Mouse (Mus musculus): ENCODE results near the gene Mrps11.
A peak's percentile ranks its signal among the peaks of the same experiment; 100 is the strongest.

The Mrps11 gene

DNA sequence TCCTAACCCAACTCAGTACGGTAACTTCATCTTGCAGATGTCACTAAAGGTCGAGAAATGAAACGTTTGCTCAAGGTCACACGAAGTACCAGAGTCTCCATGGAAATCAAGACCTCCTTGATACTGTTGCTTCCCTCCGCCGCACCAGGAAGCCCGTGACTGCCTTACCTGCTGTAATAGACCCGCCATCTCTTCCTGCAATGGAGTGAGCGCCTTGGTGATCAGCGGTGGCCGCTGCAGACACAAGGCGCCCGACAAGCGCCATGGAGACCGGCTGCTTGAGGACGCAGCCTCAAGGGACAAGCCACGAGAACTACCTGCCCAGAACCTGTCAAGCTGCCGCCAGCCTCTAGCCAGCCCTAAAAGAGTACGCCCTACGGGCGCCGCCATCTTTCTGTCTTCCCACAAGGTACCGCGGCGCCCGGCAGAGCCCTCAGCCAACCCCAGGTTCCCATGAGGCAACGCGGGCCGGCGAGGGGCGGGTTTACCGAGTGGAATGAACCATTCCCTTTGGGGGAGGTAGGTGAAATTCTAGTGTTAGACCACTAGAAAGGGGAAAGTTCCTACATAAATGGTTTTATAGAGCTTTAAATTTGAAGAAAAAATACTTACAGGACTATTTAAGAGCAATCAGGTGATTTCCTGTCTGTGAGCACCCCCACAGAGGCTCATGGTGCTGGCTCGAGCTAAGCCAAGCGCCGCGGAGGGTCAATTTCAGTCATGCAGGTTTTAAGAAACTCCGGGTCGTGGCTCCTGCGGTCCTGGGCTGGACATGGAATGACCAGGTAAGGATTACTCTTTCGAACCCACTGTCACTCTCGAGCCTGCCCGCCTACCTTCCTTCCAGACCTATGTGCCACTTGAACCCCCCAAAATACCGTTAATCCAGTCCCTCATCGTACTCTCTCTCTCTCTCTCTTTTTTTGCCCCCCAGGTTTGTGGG lies at the start of gene Mrps11, which contains the start of gene Mrpl46:
Gene Mrps11, plus strand, starts transcription at position 481 of the 943 bp plus-strand sequence.
Gene Mrpl46, minus strand, starts transcription at position 893 of the 943 bp plus-strand sequence.
- peak; percentile 89 for DNase-seq

DNA sequence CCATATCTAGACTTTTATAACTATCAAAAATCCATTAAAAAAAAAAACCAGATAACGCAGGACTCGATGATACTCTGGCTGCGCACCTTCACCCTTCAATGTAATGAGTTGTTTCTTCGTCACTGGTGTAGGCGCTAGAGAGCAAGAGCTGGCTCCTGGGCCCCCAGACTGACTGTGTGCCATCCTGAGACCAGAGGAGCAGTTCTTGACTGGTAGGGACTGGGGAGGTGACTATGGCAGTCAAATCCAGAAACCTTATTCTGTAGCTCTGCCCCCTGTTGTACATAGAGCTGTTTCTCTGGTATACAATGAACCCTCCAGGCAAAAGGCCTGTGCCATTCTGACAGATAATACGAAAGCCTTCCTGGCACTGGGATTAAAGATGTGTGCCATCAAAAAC lies 45.7 kb upstream of the Mrps11 start:
- DNase-seq = no peak

DNA sequence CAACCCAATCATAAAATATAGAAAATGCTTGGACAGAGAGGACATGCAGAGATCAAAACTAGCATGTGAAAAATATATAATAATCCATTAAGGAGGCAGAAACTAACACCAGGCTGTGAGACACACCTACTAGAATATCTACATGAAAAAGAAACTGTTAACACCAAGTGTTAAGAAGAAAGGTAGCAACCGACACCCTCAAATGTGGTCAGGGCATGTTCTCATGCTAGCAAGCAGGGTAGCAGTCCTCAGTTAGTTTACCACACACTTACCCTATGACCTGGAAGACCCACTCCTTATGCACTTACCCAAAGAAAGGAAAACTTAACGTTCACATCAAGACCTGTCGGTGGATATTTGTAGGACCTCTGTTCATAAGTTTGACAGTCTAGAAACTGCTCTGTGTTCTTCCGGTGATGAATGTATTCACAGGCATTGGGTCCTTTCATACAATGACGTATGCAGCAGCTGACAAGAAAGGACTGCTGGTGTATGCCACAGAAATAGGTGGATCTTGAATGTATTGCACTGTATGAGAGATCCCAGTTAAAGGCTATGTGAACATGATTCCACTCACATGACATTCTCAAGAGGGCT lies 45.2 kb upstream of the Mrps11 start, which contains the start of gene Ntrk3:
Gene Ntrk3, minus strand, starts transcription at position 399 of the 597 bp plus-strand sequence.
- no peak for DNase-seq

DNA sequence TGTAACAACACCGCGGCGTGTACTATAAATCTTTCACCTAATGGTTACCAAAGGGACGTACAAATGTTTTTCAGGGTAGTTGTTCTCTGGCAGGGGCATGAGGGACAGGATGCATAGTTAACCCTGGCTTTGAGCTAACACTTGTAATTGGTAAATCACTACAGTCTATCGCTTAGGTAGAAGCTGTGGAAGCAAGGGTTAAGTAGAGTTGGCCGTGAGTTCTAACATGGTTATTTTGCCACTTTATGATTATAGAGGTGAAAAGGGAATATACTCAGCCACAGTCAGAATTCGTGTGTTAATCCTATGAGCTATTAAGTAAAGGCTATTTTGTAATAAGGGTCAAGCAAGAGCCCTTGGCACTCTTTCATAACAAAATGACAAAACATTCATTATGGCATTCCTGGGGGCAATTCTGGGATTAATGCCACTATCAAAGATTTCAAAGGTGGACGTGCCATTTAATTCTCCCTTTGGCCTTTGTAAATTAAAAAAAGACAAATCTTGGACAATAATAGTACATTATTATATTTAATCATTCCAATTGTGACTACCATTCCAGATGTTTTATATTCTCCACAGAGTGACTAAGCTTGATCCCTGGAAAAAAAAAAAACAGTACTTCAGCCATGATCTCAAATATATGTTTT lies 43.4 kb upstream of the Mrps11 start:
- DNase-seq = no peak

DNA sequence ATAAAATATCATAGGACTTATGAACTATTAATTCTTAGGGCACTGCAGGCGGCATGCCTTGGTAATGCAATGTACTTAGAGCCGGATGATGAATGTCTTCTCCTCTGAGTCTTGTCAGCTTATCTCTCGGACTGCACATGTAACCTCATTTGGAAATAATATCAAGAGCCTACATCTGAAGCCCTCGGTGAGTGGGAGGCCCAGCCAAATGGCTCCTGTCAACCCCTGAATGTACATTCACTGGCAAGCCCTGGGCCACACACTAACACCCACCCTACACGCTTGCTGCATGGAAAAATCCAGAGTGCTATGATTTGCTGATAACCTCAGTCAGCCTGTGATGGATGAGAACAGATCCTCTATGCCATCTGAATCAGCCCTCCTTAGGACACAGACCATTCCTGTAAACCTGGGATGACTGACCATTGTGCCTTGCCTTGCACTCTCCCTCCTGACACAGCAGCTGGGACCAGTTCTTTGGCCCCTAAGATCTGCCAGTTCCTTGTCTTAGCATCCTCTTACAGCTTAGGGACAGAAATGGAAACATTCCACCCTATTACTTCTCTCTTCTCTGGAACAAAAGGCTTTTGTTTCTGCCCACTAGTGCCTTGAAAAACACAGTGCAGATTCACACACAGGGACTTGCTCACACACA lies 39.1 kb upstream of the Mrps11 start:
- no peak for DNase-seq

- DNase-seq = no peak
These were observed 30.0 kb upstream of the Mrps11 start for GRCm38 (mm10) chr7:78752961-78753360.

DNA sequence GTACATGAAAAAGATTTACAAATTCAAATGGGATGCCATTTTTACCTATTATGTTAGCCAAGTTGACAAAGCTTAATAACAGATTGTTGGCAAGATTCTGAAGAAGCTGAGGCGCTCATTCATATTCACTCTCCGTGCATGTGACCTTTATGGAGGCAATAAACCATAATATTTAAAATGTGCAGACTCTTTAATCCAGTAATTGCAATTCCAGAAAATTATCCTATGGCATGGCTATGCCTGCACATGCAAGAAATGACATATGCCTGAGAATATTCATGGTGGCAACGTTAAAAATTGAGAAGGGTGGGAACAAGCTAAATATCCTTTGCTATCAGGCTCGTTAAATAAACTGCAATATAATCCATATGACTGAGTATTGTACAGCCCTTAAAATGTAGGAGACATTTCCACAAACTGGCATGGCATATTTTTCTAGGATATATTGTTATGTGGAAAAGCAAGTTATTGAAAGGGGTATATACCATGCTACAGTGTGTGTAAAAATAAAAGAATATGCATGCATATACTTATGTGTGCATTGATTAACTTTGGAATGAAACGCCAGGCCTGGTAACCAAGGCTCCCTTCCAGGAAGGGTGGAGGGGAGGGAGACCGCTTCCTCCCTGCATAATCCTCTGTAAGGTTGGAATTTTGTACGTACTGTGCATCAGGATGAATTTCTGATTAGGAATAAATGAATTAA lies 29.0 kb upstream of the Mrps11 start:
- no peak for DNase-seq

DNA sequence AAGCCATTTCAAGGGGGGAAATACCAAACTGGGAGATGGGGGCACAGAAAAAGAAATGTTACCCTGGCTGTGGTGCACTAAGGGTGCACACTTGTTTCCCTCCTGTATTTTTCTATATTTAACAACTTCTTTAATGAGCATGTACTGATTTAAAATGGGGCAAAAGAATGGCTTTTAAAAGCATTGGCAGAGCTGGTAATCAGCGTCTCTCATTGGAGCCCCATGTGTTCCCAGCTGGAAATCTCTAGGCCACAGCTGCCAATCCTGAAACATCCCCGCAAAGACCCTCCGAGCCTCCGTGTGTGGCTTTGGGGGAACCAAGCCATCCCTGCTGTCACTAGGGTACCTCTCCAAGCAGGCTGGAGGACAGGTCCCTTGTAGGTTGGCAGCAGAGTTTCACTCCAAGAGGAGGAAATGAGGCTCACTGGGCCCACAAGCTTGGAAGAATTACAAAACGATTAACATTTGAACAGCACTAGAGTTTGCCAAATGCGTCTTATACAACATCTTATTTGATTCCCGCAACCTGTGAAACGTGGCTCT lies 28.4 kb upstream of the Mrps11 start:
- no peak for DNase-seq

- DNase-seq = no peak
These were observed 19.1 kb upstream of the Mrps11 start for GRCm38 (mm10) chr7:78763801-78764200.

- no peak for DNase-seq
These were observed 17.7 kb upstream of the Mrps11 start for GRCm38 (mm10) chr7:78765215-78765631.

- DNase-seq = peak; percentile 79
These were observed 16.8 kb upstream of the Mrps11 start for GRCm38 (mm10) chr7:78766019-78766683.

DNA sequence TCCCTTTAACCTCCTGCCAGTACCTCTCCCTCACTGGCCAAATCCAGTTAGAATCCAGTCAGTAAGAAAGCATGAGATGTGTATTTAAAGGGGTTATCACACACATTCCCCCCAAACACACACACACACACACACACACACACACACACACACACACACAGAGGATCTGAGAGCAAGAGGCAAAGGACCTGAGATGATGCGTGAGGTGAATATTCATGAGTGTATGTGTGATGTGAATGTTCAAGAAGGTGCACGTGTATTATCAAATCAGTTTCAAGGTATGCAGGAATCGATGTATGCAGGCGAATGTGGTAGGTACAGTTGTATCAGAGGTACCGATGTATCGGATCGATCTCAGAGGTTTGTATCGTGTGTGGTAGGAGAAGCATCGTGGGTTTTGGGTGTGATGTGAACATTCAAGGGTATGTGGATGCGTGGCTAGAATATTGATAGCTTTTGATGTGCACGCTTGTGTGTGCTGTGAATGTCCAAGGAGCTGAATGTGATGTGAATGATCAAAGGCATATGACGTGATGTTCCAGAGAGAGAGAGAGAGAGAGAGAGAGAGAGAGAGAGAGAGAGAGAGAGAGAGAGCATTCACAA lies 14.9 kb upstream of the Mrps11 start:
- DNase-seq = no peak

DNA sequence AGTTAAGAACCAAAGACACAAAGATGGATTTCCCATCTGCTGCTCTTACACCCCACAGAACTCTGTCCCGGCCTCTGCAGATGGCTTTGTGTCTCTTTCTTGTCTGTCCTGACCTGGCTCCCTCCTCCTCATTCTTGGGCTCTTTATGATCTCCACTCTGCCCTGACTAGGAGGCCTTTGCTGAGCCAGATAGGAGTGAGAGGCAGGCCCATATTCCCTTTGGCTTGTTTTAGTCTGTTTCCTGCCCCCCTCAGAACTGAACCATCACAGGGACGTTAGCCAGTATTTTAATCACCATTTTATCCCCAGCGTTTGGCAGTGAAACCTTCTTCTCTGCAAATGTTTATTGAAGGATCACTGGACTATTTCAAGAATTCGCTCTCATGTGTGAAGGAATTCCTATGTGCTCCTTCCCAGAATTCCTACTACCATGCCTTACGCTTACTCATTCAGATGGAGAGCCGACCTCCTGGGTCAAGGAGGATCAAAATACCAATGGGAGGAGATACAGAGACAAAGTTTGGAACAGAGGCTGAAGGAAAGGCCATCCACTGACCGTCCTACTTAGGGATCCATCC lies 13.8 kb upstream of the Mrps11 start:
- peak; percentile 45 for DNase-seq

DNA sequence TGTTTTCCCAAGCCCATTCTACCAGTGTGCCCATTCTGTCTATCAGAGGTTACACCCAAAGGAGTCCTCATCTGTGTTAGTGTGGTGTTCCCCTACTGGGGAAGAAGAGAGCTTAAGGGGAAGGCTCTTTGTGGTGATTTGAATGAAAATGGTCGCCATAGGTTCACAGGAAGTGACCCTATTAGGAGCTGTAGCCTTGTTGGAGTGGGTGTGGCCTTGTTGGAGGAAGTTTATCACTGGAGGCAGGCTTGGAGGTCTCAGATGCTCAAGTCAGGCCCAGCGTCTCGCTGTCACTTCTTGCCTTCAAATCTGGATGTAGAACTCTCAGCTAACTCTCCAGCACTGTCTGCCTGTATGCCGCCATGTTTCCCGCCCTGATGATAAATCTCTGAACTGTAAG lies 12.0 kb upstream of the Mrps11 start:
- no peak for DNase-seq

- DNase-seq = peak; percentile 61
These were observed 4.2 kb upstream of the Mrps11 start for GRCm38 (mm10) chr7:78778741-78779140.

DNA sequence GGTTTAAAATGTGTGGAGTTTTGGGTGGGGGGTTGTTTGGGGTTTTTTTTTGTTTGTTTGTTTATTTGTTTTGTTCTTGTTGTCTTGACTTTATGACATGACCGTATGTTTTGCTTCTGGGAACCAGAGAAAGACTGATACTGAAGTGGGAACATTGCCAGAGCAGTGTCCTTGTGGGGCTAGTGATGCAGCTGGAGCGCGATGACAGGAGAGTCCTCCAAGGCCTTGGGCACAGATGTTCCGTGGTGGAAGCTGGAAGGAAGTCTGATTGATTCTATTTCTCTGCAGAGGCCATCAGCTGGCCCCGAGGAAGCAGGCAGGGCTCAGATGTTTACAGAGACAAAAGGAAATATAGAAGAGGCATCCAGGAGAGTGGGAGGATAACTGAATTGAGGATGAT lies 3.0 kb downstream of the Mrps11 start:
- no peak for DNase-seq

- DNase-seq = no peak
These were observed 5.0 kb downstream of the Mrps11 start for GRCm38 (mm10) chr7:78787793-78788380.

- peak; percentile 72 for DNase-seq
These were observed 8.7 kb downstream of the Mrps11 start for GRCm38 (mm10) chr7:78791359-78792222.

GRCm38 (mm10) chr7:78793895-78794570 lies 11.1 kb downstream of the Mrps11 start:
- no peak for DNase-seq
